Mouse (Mus musculus): ENCODE results near the gene Olfr397. TPM values are rescaled to one million over a fixed set of nuclear protein-coding genes. Genes with fewer than 3 reads are reported as not detected.

The Olfr397 gene
- polyA plus RNA-seq (2016; fragmentation: Nextera tagmentation; extraction: Ambion mirVana), result not detected in 2 replicates

GRCm38 (mm10) chr11:73960517-73960916 lies at the start of gene Olfr397:
Gene Olfr397, plus strand, starts transcription at chr11:73960817.
- H3K27ac ChIP-seq, result no peak within 1 kb of the TSS
- no peaks in the 10 kb centered on the region for H3K27me3 ChIP-seq (ENCODE audit: insufficient read depth, poor library complexity, severe bottlenecking)
- H3K4me1 ChIP-seq, result no peaks in the 10 kb centered on the region
- H3K9me3 ChIP-seq, result peaks cover 11% of the 10 kb centered on the region; the same call in 1 of the 2 replicates
- DNase-seq (ENCODE audit: low spot score), result no peak
- H3K4me3 ChIP-seq, result no peak within 1 kb of the TSS
- no peaks in the 10 kb centered on the region for H3K36me3 ChIP-seq
- 60% methylated on average over 1 of the region's 1 CpGs for WGBS

GRCm38 (mm10) chr11:73936377-73936776 lies 24.2 kb upstream of the Olfr397 start, which contains the start of gene Olfr23:
Gene Olfr23, plus strand, starts transcription at chr11:73936677.
- Histone ChIP-seq H3K9me3 (no peaks in the 10 kb centered on the region), H3K27ac (no peak within 1 kb of the TSS), H3K4me1 (no peaks in the 10 kb centered on the region), H3K27me3 (ENCODE audit: insufficient read depth, poor library complexity, severe bottlenecking) (no peaks in the 10 kb centered on the region), H3K36me3 (no peaks in the 10 kb centered on the region), H3K4me3 (no peak within 1 kb of the TSS)
- no peak for DNase-seq (ENCODE audit: low spot score)

- no peak within 1 kb of the TSS for H3K27ac ChIP-seq
- H3K36me3 ChIP-seq, result no peaks in the 10 kb centered on the region
- H3K27me3 ChIP-seq (ENCODE audit: insufficient read depth, poor library complexity, severe bottlenecking), result no peaks in the 10 kb centered on the region
- H3K4me3 ChIP-seq, result no peak within 1 kb of the TSS
- H3K4me1 ChIP-seq, result no peaks in the 10 kb centered on the region
- DNase-seq (ENCODE audit: low spot score), result no peak
- peaks cover 26% of the 10 kb centered on the region for H3K9me3 ChIP-seq
Measured at GRCm38 (mm10) chr11:73990307-73990706, 29.7 kb downstream of the Olfr397 start, which contains the start of gene Olfr398. Gene Olfr398, minus strand, starts transcription at chr11:73990407.

GRCm38 (mm10) chr11:73993115-73993514 lies 32.5 kb downstream of the Olfr397 start:
- Histone ChIP-seq H3K27me3 (ENCODE audit: insufficient read depth, poor library complexity, severe bottlenecking) (no peaks in the 10 kb centered on the region), H3K4me1 (no peaks in the 10 kb centered on the region), H3K36me3 (no peaks in the 10 kb centered on the region), H3K4me3 (no peak overlapping the region), H3K27ac (no peak overlapping the region), H3K9me3 (peaks cover 14% of the 10 kb centered on the region)
- no peak for DNase-seq (ENCODE audit: low spot score)

Other genes with a start within 250 kb of the Olfr397 start
- gene Olfr389, start 180.1 kb upstream of the Olfr397 start, polyA plus RNA-seq (2016; fragmentation: Nextera tagmentation; extraction: Ambion mirVana), result not detected in 2 replicates
- not detected in 2 replicates for gene Olfr390, start 177.9 kb upstream of the Olfr397 start, polyA plus RNA-seq (2016; fragmentation: Nextera tagmentation; extraction: Ambion mirVana)
- gene Olfr391-ps, start 157.8 kb upstream of the Olfr397 start, polyA plus RNA-seq (2016; fragmentation: Nextera tagmentation; extraction: Ambion mirVana), result not detected in 2 replicates
- not detected in 2 replicates for gene Olfr392, start 143.8 kb upstream of the Olfr397 start, polyA plus RNA-seq (2016; fragmentation: Nextera tagmentation; extraction: Ambion mirVana)
- gene Olfr393, start 109.4 kb upstream of the Olfr397 start, polyA plus RNA-seq (2016; fragmentation: Nextera tagmentation; extraction: Ambion mirVana), result not detected in 2 replicates
- gene Olfr394, start 70.0 kb upstream of the Olfr397 start, polyA plus RNA-seq (2016; fragmentation: Nextera tagmentation; extraction: Ambion mirVana), result not detected in 2 replicates
- gene Olfr395, start 51.5 kb upstream of the Olfr397 start, polyA plus RNA-seq (2016; fragmentation: Nextera tagmentation; extraction: Ambion mirVana), result not detected in 2 replicates
- gene Olfr23, start 24.1 kb upstream of the Olfr397 start, polyA plus RNA-seq (2016; fragmentation: Nextera tagmentation; extraction: Ambion mirVana), result not detected in 2 replicates
- gene Olfr398, start 29.6 kb downstream of the Olfr397 start, polyA plus RNA-seq (2016; fragmentation: Nextera tagmentation; extraction: Ambion mirVana), result not detected in 2 replicates
- not detected in 2 replicates for gene Olfr139, start 95.7 kb downstream of the Olfr397 start, polyA plus RNA-seq (2016; fragmentation: Nextera tagmentation; extraction: Ambion mirVana)
- not detected in 2 replicates for gene Olfr399, start 95.8 kb downstream of the Olfr397 start, polyA plus RNA-seq (2016; fragmentation: Nextera tagmentation; extraction: Ambion mirVana)
- not detected in 2 replicates for gene Zfp616, start 109.1 kb downstream of the Olfr397 start, polyA plus RNA-seq (2016; fragmentation: Nextera tagmentation; extraction: Ambion mirVana)
- gene Olfr401, start 152.9 kb downstream of the Olfr397 start, polyA plus RNA-seq (2016; fragmentation: Nextera tagmentation; extraction: Ambion mirVana), result not detected in 2 replicates
- not detected in 2 replicates for gene Olfr402, start 192.7 kb downstream of the Olfr397 start, polyA plus RNA-seq (2016; fragmentation: Nextera tagmentation; extraction: Ambion mirVana)
- gene Olfr403, start 225.4 kb downstream of the Olfr397 start, polyA plus RNA-seq (2016; fragmentation: Nextera tagmentation; extraction: Ambion mirVana), result not detected in 2 replicates

All from heart, embryonic 10.5 days (tissue).